16 mouse cellular contexts compared by ENCODE assay signal in genomic region chr3:84955857-84956256, GRCm38 (mm10).
A peak's percentile ranks its signal among the peaks of the same experiment; 100 is the strongest.
DNase-seq lines count a peak whose midpoint lies in the region; ATAC-seq and TF ChIP-seq lines count a peak whose summit lies in the region.
"Had no signal": no experiment of that assay in that cellular context is flagged by ENCODE, and none has a peak within 500 bp of the region (broad histone marks: within the 10 kb centered on the region; RNA-seq: fewer than 3 reads in every experiment).

No protein-coding gene starts in this region.

- peaks cover 17% of the 10 kb centered on the region for H3K79me2 ChIP-seq in CH12.LX (replicated peaks; ENCODE audit: control insufficient read depth, extremely low read depth, insufficient read depth, poor library complexity, severe bottlenecking)

- H3K4me3 ChIP-seq in intestine, postnatal 0 days (ENCODE audit: low read depth, low read length) = no peak overlapping the region
- no peak overlapping the region for H3K4me3 ChIP-seq in intestine, embryonic 15.5 days (replicated peaks)
- H3K4me3 ChIP-seq in CH12.LX (replicated peaks in 1 of 3; ENCODE audit: low read depth in 2 of 3, low read length in 2 of 3, poor library complexity in 1 of 3) = no peak overlapping the region
- no peak overlapping the region for H3K4me3 ChIP-seq in forebrain, embryonic 14.5 days (ENCODE audit: low read depth, low read length)
- H3K4me3 ChIP-seq: embryonic facial prominence, embryonic 13.5 days; heart, embryonic 13.5 days; liver, embryonic 13.5 days; megakaryocyte, embryonic 14.5 days had no signal

- 81% methylated on average over 4 of the region's 4 CpGs for WGBS in intestine, postnatal 0 days
- WGBS in intestine, embryonic 15.5 days = 85% methylated on average over 4 of the region's 4 CpGs
- 14% methylated on average over 4 of the region's 4 CpGs for whole genome bisulfite sequencing in forebrain, embryonic 14.5 days

- H3K4me2 ChIP-seq in intestine, postnatal 0 days (replicated peaks; ENCODE audit: low read depth) = no peak overlapping the region
- H3K4me2 ChIP-seq in intestine, embryonic 15.5 days (replicated peaks) = no peak overlapping the region
- H3K4me2 ChIP-seq in CH12.LX (ENCODE audit: insufficient read depth, low read depth, poor library complexity, severe bottlenecking) = no peak overlapping the region
- peak overlapping the region; percentile 28; the same call in 1 of the 2 replicates for H3K4me2 ChIP-seq in forebrain, embryonic 14.5 days (ENCODE audit: low read length)
- H3K4me2 ChIP-seq: embryonic facial prominence, embryonic 13.5 days; heart, embryonic 13.5 days; liver, embryonic 13.5 days had no signal

- H3K27ac ChIP-seq in intestine, postnatal 0 days (ENCODE audit: low read depth, low read length) = no peak overlapping the region
- H3K27ac ChIP-seq in intestine, embryonic 15.5 days = no peak overlapping the region
- H3K27ac ChIP-seq in CH12.LX (ENCODE audit: insufficient read depth, low read depth) = no peak overlapping the region
- H3K27ac ChIP-seq in forebrain, embryonic 14.5 days (ENCODE audit: low read depth, low read length) = no peak overlapping the region
- H3K27ac ChIP-seq: embryonic facial prominence, embryonic 13.5 days; heart, embryonic 13.5 days; liver, embryonic 13.5 days had no signal

- no peak for TF ChIP-seq EP300 in CH12.LX (IDR thresholded peaks at IDR 0.05; ENCODE audit: low read length)

- 0 out of 2 replicates have a peak, but pooled peaks cover 3% of the 10 kb centered on the region for H3K36me3 ChIP-seq in intestine, postnatal 0 days (ENCODE audit: control insufficient read depth, insufficient read depth)
- H3K36me3 ChIP-seq in intestine, embryonic 15.5 days = peaks cover 5% of the 10 kb centered on the region; the same call in 1 of the 2 replicates
- H3K36me3 ChIP-seq in CH12.LX (replicated peaks in 1 of 2; ENCODE audit: control insufficient read depth in 1 of 2, insufficient read depth in 1 of 2, low read length in 1 of 2) = peaks cover 9 to 35% of the 10 kb centered on the region in 2 experiments
- 0 out of 2 replicates have a peak, but pooled peaks cover 10% of the 10 kb centered on the region for H3K36me3 ChIP-seq in forebrain, embryonic 14.5 days (ENCODE audit: control insufficient read depth, insufficient read depth, low read length)

- in situ Hi-C loops in CH12.LX (cut with MboI; ENCODE audit: low pct_ligation_motif_present, low pct_unique_long_range_greater_than_20kb, low sequenced_read_pairs) = no loop called here

- no peak overlapping the region for H3K9ac ChIP-seq in intestine, postnatal 0 days (ENCODE audit: low read depth, low read length)
- no peak overlapping the region for H3K9ac ChIP-seq in intestine, embryonic 15.5 days
- no peak overlapping the region for H3K9ac ChIP-seq in CH12.LX (ENCODE audit: insufficient read depth, low read depth)
- H3K9ac ChIP-seq in forebrain, embryonic 14.5 days (ENCODE audit: low read length) = no peak overlapping the region
- H3K9ac ChIP-seq: embryonic facial prominence, embryonic 13.5 days; heart, embryonic 13.5 days; liver, embryonic 13.5 days had no signal

- H3K27me3 ChIP-seq in intestine, postnatal 0 days (replicated peaks; ENCODE audit: control insufficient read depth, insufficient read depth, low read length) = no peaks in the 10 kb centered on the region
- H3K27me3 ChIP-seq in intestine, embryonic 15.5 days (replicated peaks) = no peaks in the 10 kb centered on the region
- H3K27me3 ChIP-seq in CH12.LX (replicated peaks) = no peaks in the 10 kb centered on the region
- no peaks in the 10 kb centered on the region for H3K27me3 ChIP-seq in forebrain, embryonic 14.5 days (replicated peaks; ENCODE audit: control insufficient read depth, insufficient read depth, low read length)
- H3K27me3 ChIP-seq: embryonic facial prominence, embryonic 13.5 days; heart, embryonic 13.5 days; liver, embryonic 13.5 days; megakaryocyte, embryonic 14.5 days had no signal

- dilution Hi-C loops in CH12.LX (cut with MboI; ENCODE audit: extremely low pct_ligation_motif_present, extremely low pct_unique_long_range_greater_than_20kb, low sequenced_read_pairs) = no loop called here

- H3K4me1 ChIP-seq in intestine, postnatal 0 days (replicated peaks; ENCODE audit: control insufficient read depth, insufficient read depth, low read length) = no peaks in the 10 kb centered on the region
- no peaks in the 10 kb centered on the region for H3K4me1 ChIP-seq in intestine, embryonic 15.5 days (replicated peaks)
- peaks cover 2 to 18% of the 10 kb centered on the region in 2 experiments; a peak in 2 of 4 replicates for H3K4me1 ChIP-seq in CH12.LX (ENCODE audit: control insufficient read depth in 1 of 2, insufficient read depth in 2 of 2)
- peaks cover 12% of the 10 kb centered on the region for H3K4me1 ChIP-seq in forebrain, embryonic 14.5 days (ENCODE audit: control insufficient read depth, insufficient read depth, low read length)
- H3K4me1 ChIP-seq: embryonic facial prominence, embryonic 13.5 days; liver, embryonic 13.5 days had no signal

- TF ChIP-seq CTCF in intestine, postnatal 0 days (IDR thresholded peaks at IDR 0.05; ENCODE audit: low read depth) = 0 out of 2 replicates have a peak, but pooled peaks have one; percentile 3
- TF ChIP-seq CTCF in CH12.LX (conservative IDR thresholded peaks at IDR 0.05 in 1 of 2, IDR thresholded peaks at IDR 0.05 in 1 of 2; ENCODE audit: low read depth in 2 of 2, low read length in 2 of 2) = 0 out of 4 replicates have a peak, but pooled peaks of 1 of the 2 experiments have one; percentile 19

- TF ChIP-seq RAD21 in CH12.LX (IDR thresholded peaks at IDR 0.05; ENCODE audit: low read depth, low read length) = no peak; the same call in none of the 2 replicates

- no peak for TF ChIP-seq POLR2A in CH12.LX (IDR thresholded peaks at IDR 0.05; ENCODE audit: low read depth, low read length)

- no peak for ATAC-seq in intestine, postnatal 0 days
- ATAC-seq in intestine, embryonic 15.5 days = no peak
- ATAC-seq in forebrain, embryonic 14.5 days = peak; percentile 31; the same call in 1 of the 2 replicates
- no peak for ATAC-seq in frontal cortex, adult (ENCODE audit: low TSS enrichment)
- ATAC-seq in megakaryocyte progenitor cell, adult 5-6 weeks (replicated peaks; ENCODE audit: poor library complexity) = no peak

- DNase-seq in cerebellum, postnatal 10 days = peak; percentile 62 to 64
- no peak for DNase-seq in cerebellum, adult 8-10 months
- peak; percentile 34 for DNase-seq in CH12.LX (ENCODE audit: extremely low read depth)
- peak; percentile 73 for DNase-seq in forebrain, embryonic 14.5 days (ENCODE audit: low spot score)
- DNase-seq: gastrocnemius, postnatal 14 days; kidney, adult 18-20 months; kidney, postnatal 14 days; liver, embryonic 13.5 days; right cerebral cortex, postnatal 25 days had no signal

- no peaks in the 10 kb centered on the region for H3K9me3 ChIP-seq in intestine, postnatal 0 days (ENCODE audit: control insufficient read depth)
- no peaks in the 10 kb centered on the region for H3K9me3 ChIP-seq in intestine, embryonic 15.5 days
- no peaks in the 10 kb centered on the region for H3K9me3 ChIP-seq in CH12.LX (replicated peaks; ENCODE audit: low read length)
- no peaks in the 10 kb centered on the region for H3K9me3 ChIP-seq in forebrain, embryonic 14.5 days (replicated peaks; ENCODE audit: control insufficient read depth, low read length)
- H3K9me3 ChIP-seq: embryonic facial prominence, embryonic 13.5 days; heart, embryonic 13.5 days; liver, embryonic 13.5 days had no signal

TF ChIP-seq in CH12.LX, 34 proteins besides CTCF, POLR2A, EP300 and RAD21:
- TF ChIP-seq CHD2 (IDR thresholded peaks at IDR 0.05; ENCODE audit: low read length) (no peak), MAZ (IDR thresholded peaks at IDR 0.05; ENCODE audit: low read depth, low read length) (no peak), SMC3 (IDR thresholded peaks at IDR 0.05; ENCODE audit: low read depth, low read length) (no peak), ZKSCAN1 (IDR thresholded peaks at IDR 0.05; ENCODE audit: borderline replicate concordance, low read depth, low read length) (no peak), ZNF384 (IDR thresholded peaks at IDR 0.05; ENCODE audit: low read depth, low read length) (no peak), SIN3A (IDR thresholded peaks at IDR 0.05; ENCODE audit: low read length) (no peak), PAX5 (IDR thresholded peaks at IDR 0.05; ENCODE audit: low read length) (no peak), USF2 (conservative IDR thresholded peaks at IDR 0.05; ENCODE audit: low read depth, low read length) (no peak), ETS1 (conservative IDR thresholded peaks at IDR 0.05; ENCODE audit: low read depth, low read length) (no peak), MYC (IDR thresholded peaks at IDR 0.05; ENCODE audit: low read depth, low read length) (no peak), ELF1 (IDR thresholded peaks at IDR 0.05; ENCODE audit: low read depth, low read length) (no peak), ZC3H11A (IDR thresholded peaks at IDR 0.05; ENCODE audit: low read depth, low read length) (no peak), POLR2AphosphoS2 (IDR thresholded peaks at IDR 0.05; ENCODE audit: low read depth, low read length) (no peak), TCF12 (IDR thresholded peaks at IDR 0.05; ENCODE audit: low read depth, low read length) (no peak), USF1 (IDR thresholded peaks at IDR 0.05; ENCODE audit: low read depth, low read length) (no peak), NRF1 (IDR thresholded peaks at IDR 0.05; ENCODE audit: low read depth, low read length) (no peak), ZMIZ1 (IDR thresholded peaks at IDR 0.05; ENCODE audit: low read depth, low read length) (no peak), BHLHE40 (IDR thresholded peaks at IDR 0.05; ENCODE audit: low read depth, low read length) (no peak), JUND (conservative IDR thresholded peaks at IDR 0.05; ENCODE audit: low read depth, low read length) (no peak), TBP (conservative IDR thresholded peaks at IDR 0.05; ENCODE audit: low read depth, low read length) (no peak)
